Mouse (Mus musculus) liver, adult 2 months (tissue): ENCODE results near the gene Bag1.

Source experiments
- CTCF ChIP-seq: fragments of 200-500 bp; IDR thresholded peaks from 2 replicates; pipeline ENCODE4 v1.5.1; 2011; ENCODE audit warnings: low read depth, low read length, control low read depth
- POLR2A ChIP-seq: fragments of 200-500 bp; IDR thresholded peaks from 2 replicates; pipeline ENCODE4 v1.6.1; 2011; ENCODE audit warnings: low read length, control low read depth; ENCODE audit not compliant: insufficient read depth; ENCODE audit errors: extremely low read depth

DNA sequence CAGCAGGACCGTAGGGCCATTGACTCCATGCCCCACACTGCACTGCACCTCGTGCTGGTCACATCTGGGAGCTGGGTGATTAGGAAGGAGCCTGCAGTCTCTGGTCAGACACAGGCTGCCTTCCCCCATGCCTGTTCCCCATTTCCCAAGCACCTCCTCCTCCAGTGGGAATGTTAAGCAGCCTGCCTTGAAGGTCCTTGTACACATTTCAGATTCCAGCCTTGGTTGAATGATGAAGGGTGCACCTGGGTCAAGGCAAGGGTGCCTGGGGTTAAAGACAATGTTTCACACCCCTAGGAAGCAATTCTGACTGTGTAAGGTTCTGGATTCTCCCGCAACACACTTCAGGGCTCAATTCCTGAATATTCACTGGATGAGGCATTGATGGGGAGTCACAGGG is 26.8 kb downstream of the Bag1 start:
- TF ChIP-seq CTCF (no peak), POLR2A (no peak)
